Mouse (Mus musculus): ENCODE data around the gene Tapbp.

The Tapbp gene

DNA sequence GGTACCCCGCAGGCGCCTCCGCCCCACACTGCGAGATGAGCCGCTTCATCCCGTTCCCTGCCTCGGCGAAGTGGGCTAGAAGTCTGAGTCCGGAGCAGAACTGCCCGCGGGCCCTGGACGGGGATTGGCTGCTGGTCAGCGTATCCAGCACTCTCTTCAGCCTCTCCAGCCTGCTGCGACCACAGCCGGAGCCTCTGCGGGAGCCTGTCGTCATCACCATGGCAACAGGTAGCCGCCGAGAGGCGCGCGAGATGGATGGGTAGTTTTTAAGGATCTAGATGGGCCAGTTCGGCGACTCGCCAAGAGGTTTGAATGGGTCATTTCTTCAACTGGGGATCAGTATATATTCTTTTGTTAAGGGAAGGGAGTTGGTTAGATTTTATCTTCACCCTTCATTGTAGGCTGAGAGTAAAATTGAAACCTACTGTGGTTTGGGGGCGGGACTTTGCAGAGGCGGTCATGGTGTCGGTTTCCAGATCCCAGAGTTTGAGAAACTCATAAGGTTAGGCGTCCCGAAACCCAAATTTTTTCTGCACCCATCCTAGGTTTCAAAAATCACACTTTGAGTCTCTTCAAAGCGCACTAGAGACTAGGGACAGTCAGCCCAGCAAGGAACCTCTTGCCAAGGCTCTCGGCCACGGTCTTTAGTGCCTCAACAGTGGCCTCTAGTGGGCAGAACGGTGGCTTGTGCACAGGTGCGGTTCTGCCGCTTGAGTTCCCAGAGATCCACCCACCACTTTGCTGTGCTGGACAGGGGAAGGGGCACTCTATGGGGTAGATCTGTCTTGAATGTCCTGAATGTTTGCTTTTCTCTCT lies 4.8 kb downstream of the Tapbp start:
- DNase-seq (ENCODE audit: inconsistent ontology term), result peak; percentile 92

GRCm38 (mm10) chr17:33921361-33921760 lies 5.7 kb downstream of the Tapbp start:
- no peak for DNase-seq (ENCODE audit: inconsistent ontology term)

- DNase-seq (ENCODE audit: inconsistent ontology term), result no peak
These were observed 9.0 kb downstream of the Tapbp start for GRCm38 (mm10) chr17:33924577-33925283.

DNA sequence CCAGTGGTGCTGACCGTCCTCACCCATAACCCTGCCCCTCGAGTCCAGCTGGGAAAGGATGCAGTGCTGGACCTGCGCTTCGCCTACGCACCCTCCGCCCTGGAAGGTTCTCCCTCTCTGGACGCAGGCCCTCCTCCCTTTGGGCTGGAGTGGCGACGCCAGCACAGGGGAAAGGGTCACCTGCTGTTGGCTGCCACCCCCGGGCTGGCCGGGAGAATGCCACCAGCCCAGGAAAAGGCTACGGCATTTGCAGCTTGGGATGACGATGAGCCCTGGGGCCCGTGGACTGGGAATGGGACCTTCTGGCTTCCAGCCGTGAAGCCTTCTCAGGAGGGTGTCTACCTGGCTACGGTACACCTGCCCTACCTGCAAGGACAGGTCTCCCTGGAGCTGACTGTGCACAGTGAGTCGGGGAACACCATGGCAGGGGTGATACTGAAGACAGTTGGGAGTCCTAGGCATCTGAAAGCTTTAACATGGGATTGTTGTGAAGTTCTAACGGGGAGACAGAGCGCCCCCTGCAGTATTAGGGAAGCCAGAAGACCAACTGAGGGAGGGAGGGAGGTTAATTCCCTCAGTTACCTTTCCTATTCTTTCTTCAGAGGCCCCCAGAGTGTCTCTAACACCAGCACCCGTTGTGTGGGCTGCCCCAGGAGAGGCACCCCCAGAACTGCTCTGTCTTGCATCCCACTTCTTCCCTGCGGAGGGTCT lies 9.9 kb downstream of the Tapbp start:
- no peak for DNase-seq (ENCODE audit: inconsistent ontology term)

GRCm38 (mm10) chr17:33926207-33926932 lies 10.7 kb downstream of the Tapbp start:
- DNase-seq (ENCODE audit: inconsistent ontology term), result no peak

- no peak for DNase-seq (ENCODE audit: inconsistent ontology term)
These were observed 12.7 kb downstream of the Tapbp start for GRCm38 (mm10) chr17:33928251-33928947.

DNA sequence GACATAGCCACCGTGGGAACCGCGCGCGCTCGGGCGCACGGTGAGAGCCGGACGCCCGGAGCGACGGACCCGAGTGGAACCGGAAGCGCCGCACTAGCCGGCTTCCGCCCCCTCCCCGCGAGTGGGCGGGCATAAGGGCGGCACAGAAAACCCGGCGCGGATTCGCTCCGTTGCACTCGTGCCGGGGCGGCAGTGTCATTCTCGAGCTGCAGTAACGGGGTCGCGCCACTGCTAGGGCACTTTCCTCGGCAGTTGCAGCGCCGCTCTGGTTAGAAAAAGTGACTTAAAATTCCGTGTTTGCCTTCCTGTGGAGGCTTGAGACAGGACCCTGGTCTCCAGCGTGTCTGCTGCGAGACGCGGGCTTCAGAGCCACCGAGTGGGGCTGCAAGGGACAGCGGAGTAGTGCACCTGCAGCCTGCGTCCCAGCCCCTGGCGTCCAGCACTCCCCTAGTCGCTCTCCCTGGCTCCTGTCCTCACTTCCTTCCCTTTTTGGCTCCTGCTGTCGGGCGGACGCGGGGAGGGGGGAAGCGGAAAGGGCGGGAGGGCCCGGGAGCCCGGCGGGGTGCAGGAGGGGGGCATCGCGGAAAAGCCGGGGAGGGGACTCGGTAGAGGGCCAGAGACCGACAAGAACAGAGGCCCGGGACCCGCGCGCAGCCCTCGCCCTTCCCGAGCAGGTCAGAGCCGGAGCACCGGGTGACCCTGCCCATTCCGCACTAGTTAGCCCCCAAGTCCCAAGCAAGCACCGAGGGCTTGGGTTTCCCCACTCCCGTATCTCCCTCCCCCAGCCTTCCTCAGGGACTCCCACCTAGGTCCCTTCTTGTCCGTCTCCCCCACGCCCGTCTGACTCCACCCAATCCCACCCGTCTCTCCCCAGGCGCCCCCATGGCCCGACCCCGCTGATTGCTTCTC lies 13.9 kb downstream of the Tapbp start, which contains the start of gene Rgl2:
Gene Rgl2 (plus strand): TSS at position 173 of the 909 bp plus-strand sequence.
- DNase-seq (ENCODE audit: inconsistent ontology term), result peak; percentile 95

DNA sequence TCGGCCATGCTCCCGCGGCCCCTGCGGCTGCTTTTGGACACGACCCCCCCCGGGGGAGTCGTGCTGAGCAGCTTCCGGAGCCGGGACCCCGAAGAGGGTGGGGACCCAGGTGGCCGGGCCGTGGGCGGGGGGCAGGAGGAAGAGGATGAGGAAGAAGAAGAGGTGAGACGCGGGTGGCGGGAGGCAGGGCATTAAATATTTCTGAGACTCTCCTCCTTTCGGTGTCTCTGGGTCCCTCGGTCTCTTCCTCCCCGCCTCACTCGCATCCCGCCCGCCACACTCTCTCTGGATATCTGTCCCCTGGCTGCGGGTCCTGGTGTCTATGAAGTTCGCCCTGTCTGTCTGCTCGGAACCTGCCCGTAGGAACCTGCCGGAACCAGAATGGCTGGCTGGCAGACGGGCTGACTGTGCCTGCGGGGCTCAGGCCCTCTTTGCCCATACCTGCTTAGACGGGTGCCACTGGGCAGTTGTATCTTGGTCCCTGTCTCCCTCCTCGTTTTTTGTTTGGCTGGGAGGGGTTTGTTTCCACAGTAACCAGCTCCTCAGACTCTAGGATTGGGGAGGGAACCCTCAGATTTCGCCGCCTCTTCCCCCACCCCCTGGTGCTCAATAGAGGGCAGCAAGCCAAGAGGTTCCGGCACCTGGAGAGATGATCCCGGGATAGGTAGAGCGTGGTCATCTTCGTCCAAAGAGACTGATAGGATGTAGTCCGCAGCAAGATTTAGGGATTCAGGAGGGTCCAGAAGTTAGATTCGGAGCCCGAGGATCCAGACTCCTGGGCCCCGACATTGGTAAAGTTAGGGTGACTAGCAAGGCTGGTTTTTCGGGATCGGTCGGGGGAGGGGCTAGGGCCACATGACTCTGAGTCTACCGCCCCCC lies 14.8 kb downstream of the Tapbp start:
- peak; percentile 77 for DNase-seq (ENCODE audit: inconsistent ontology term)

- DNase-seq (ENCODE audit: inconsistent ontology term), result no peak
These were observed 15.6 kb downstream of the Tapbp start for GRCm38 (mm10) chr17:33931159-33931866.

DNA sequence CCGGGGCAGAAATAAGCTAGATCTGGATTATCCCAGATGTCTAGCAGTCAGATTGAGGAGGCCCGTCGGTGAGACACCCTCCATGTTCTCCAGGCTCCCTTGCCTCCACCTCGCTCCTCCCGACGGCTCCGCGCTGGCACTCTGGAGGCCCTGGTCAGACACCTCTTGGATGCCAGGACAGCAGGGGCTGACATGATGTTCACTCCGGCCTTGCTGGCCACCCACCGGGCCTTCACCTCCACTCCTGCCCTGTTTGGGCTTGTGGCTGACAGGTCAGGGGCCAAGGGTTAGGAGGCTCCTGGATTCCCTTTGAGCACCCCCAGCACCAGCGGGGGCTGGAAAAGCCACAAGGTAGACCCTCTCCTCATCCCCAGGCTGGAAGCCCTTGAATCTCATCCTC lies 16.2 kb downstream of the Tapbp start:
- DNase-seq (ENCODE audit: inconsistent ontology term), result no peak

DNA sequence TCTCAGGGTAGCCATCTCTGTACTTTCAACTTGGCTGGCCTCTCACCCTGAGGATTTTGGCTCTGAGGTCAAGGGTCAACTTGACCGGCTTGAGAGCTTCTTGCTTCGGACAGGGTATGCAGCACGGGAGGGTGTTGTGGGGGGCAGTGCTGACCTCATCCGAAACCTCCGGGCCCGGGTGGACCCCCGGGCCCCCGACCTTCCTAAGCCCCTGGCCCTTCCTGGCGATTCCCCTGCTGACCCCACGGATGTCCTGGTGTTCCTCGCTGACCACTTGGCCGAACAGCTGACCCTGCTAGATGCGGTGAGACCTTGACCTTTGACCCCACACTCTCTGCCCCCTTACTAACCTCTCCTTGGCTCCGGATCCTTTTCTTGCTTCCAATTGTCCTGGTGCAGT lies 16.7 kb downstream of the Tapbp start:
- DNase-seq (ENCODE audit: inconsistent ontology term), result no peak

- no peak for DNase-seq (ENCODE audit: inconsistent ontology term)
These were observed 17.3 kb downstream of the Tapbp start for GRCm38 (mm10) chr17:33932970-33933369.

DNA sequence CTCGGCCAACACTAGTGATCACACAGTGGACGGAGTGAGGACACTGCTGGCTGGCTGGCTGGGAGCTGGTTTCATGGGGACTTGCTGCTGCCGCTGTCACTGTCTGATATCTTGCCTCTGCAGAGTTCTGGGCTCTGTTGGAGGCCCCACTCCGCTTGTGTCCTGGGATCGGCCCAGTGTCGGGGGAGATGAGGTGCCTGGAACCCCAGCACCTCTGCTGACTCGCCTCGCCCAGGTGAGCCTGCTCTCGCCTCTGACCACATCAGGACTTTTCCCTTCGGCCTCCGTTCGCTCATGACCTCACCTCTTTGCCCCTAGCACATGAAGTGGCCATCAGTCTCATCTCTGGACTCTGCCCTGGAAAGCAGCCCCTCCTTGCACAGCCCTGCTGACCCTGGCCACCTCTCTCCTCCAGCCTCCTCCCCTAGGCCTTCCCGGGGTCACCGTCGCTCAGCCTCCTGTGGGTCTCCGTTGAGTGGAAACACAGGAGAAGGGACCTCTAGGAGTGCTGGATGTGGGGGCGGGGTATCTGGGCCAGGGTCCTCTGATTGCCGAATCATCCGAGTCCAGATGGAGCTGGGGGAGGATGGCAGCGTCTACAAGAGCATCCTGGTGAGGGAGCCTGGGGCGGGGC lies 19.8 kb downstream of the Tapbp start:
- no peak for DNase-seq (ENCODE audit: inconsistent ontology term)

DNA sequence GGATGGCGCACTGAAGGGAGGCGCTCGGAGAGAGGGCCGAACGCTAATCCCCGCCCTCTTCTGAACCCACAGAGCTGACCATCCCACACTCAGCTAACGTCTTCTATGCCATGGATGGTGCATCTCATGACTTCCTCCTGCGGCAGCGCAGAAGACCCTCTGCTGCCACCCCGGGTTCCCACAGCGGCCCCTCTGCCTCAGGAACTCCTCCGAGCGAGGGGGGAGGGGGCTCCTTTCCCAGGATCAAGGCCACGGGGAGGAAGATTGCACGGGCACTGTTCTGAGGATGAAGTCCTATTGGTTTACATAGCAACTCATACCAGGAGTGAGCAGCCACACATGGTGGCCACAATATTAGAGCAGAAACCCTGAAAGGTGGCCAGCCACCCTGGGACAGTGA lies 21.3 kb downstream of the Tapbp start:
- DNase-seq (ENCODE audit: inconsistent ontology term), result no peak

GRCm38 (mm10) chr17:33938783-33939182 lies 23.1 kb downstream of the Tapbp start:
- DNase-seq (ENCODE audit: inconsistent ontology term), result no peak

- peak; percentile 94 for DNase-seq (ENCODE audit: inconsistent ontology term)
These were observed 24.6 kb downstream of the Tapbp start, which contains the start of the genes Pfdn6 and Wdr46 for GRCm38 (mm10) chr17:33940206-33940805. Pfdn6 (minus strand) TSS chr17:33940343. Wdr46 (plus strand) TSS chr17:33940660.

DNA sequence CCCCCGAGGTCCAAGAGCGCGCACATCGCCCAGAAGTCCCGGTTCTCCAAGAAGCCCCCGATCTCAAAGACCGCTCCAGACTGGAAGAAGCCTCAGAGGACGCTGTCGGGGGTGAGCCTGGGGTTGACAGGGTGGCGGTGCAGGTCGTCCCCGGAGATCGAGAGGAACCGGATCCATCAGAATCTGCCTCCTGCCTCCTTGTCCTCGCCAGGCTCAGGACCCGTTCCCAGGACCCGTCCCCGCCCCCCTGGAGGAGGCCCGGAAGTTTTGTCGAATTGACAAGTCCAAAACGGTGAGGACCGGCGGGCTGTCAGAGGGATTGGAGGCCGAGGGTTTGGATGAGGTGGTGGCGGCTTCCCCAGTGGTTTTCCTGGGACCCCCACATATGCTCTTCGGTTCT lies 25.3 kb downstream of the Tapbp start:
- peak; percentile 36 for DNase-seq (ENCODE audit: inconsistent ontology term)
